Mouse (Mus musculus) c-Kit-positive CD71-positive TER-119-negative erythroid progenitor cells, embryonic 14.5 days (primary cell): ENCODE measurements around the gene Iqgap2.

Source experiments
- DNase-seq: peaks from one replicate; pipeline ENCODE4 v3.0.0-alpha.2; 2013; ENCODE audit warnings: low read depth

Gene Iqgap2

DNA sequence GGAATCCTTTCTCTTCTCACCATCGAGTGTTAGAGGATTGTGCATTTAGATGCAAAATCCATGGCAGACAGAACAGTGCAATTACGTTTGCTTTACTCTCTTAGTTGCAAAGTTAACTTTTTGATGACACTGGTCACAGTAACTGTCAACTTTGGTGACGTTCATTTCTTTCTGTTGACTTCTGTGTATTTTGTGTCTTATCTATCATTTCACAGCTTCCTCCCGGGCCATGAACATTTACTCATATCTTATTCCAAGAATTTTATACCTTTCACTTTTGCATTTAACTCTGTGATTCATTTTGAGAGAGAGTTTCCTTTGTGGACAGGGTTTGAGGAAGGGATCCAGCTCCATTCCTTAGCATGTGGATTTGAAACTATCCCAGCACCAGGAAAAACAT lies 238.0 kb downstream of the Iqgap2 start:
- peak; percentile 32 for DNase-seq

DNA sequence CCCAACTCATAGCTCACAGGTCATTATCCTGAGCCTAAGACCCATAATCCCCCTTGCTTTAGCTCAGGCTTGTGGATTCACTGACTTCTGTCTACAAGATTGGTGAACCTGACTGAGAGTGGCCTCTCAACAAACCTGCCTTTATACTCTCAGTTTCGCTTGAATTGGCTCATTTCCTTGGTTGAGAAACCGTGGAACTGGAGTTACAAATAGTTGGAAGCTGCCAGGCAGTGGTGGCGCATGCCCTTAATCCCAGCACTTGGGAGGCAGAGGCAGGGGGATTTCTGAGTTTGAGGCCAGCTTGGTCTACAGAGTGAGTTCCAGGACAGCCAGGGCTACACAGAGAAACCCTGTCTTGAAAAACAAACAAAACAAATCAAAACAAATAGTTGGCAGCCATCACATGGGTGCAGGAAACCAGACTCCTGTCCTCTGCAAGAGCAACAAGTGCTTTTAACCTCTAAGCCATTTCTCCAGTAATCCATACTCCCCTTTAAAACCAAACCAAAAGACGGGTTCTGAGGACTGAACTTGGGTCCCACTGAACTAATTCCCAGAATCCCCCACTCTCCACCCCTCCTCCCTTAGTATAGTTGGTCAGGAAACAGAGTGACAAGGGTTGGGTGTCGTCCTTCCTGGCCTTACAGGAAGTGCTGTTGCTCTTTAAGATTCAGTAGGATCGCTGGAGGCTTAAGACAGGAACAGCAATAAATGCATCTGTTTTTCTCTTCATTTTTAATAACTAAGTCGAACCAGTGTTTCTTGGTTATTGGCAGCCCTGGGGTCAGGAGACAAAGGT lies 239.7 kb downstream of the Iqgap2 start:
- DNase-seq, result no peak

DNA sequence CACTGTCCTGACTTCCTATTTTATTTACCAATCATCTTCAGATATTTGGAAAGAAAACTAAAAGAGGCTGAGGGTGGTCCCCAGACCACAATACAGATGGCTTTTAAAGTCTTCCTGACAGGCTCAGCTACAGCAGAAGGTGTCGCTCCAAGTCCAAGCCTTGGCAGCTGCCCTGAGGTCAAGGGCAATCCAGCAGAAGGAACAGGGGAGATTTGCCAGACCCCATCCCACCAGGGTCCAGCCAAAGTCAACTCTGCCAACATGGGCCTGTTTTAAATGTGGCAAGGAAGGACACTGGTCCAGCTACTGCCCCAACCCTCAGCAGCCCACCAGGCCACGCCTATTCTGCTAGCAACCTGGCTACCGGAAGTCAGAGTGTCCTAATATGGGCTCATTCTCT lies 241.8 kb downstream of the Iqgap2 start:
- DNase-seq, result no peak

DNA sequence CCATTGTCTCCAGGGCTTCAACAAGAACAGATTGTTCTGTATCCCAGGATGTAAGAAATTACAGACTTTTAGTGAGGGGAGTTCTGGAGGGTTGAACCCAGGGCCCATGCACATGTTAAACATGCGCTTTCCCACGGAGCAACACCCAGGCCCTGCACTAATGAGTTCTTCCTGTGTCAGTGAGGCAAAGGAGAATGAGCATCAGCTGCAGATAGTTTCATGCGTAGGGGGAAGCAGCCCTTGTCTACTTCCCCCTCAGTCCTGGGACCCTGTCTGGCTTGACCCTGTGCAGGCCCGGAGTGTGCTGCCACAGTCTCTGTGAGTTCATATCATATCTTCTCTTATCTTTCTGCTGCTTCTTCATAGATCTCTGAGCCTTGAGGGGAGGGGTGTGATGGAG lies 244.5 kb downstream of the Iqgap2 start:
- no peak for DNase-seq

DNA sequence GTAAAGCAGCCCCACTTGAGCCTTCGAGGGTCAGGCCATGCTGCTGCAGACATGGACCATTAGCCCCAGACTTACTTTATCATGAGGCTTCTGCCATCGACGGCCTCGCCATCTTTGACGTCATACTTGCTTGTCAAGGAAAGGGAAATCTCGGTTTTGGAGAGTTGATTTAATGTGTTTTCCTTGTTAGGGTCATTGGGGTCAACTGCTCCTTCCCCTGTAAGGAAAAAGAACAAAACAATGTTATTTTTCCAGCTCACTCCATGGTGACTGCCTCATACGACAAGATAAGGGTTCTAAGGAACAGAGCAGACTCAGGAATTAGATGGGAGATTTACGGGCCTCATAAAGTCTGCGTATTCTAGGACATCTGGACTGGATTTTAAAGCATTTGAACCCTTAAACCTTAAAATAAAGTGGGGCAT lies 245.0 kb downstream of the Iqgap2 start:
- DNase-seq, result no peak

DNA sequence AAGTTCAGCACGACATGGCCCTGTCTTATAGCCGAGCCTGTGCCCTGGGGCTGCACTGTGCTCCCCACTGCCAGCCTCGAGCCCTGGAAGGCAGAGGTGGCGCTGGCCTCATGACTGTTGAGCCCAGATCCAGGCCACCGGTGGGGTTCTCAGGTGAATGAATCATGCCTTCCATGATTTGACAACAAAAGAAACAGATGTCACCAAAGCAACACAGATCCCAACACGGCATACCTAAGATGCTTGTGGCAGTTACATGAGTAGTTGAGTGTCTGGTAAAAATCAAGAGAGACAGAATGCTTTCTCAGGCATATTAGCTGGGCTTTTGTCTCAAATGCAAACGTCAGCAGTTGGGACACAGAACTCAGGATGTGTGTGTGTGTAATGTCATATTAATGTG lies 248.0 kb downstream of the Iqgap2 start:
- DNase-seq, result no peak

DNA sequence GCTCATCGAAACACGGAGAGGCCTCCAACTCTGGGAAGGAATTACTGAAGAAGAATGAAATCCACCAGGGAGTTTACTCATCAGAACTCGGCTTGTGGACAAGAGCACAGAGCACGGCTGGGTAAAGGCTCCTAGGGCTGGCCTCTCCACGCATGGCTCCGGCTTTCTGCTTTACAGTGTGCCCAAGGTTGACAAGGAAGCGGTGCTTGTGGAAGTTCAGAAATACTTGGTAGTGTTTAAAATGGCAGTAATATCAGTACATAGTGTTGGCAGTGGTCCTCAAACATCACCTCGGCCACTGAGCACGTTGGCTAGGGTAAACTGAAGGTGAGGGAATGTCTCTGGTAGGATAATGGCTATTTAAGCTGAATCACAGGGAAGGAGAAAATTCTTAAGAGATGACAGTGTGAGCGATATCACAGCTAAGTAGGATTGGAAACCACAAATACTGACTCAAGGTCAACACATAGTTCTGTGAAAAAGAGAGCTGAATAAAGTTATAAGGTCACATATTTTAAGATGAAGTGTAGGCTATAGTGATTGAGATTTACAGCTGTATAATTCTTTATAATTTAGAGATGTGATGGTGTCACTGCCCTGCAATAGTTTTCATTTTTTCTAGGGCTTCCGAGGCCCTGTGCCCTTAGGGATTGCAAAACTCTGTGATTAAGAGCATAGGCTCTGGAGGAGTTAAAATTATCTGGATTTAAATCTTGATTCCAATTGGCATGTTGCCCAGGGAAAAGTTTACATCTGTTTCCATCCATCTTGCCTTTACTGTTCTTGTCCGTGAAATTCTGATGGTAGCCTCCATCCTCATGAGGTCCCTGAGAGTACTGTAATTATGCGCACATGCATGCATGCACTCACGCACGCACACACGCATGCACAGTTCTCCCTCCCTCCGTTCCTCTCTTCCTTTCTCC lies 250.4 kb downstream of the Iqgap2 start:
- no peak for DNase-seq

DNA sequence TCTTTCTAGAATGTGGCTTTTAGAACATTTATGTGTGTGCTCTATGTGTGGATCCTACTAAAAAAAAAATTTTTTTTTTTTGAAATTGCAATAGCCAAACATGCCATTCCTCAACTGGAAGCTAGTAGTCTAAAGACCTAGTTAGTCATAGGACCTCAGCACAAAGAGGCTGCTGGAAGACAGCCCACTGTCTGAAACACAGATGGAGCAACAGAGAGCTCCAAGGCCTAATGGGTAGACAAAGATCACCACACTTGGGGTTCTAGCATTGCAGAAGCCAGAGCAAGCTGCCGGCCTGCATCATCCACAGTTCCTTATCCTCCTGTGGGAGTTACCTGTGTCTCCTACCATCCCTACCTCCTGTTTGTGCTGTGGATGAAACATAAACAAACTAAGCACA lies 251.3 kb downstream of the Iqgap2 start:
- DNase-seq, result no peak

DNA sequence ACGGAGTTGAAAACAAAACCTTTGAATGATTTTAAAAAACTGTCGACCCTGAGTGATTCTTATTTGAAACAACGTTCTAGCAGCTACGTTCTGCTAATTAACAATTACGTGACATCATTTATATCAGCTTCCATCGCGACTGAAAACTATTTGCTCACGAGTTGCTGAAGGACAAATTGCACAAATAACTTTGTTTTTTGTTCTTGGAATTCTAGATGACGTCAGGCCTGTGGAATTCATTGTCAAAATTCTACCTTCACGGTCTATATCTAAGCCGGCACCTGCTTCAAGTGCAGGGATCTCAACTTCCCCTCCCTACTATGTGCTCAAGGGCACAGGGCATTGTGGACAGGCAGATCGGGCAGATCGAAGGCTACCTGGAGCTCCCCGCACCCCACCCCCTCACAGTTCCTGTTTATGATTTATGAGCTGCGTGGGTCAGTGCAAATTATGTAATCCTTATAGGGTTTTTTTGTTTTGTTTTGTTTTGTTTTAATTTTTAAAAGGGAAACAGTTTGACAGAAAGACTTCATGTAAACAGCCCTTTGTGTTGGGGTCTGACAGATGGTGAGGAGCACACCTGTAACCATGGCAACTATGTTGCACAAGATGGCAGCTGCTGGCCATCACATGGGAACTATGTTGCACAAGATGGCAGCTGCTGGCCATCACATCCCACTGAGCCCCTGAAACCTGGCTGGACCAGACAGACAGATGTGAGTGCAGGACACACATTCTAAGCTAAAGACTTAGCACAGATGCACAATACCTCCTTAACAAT lies 252.2 kb downstream of the Iqgap2 start:
- DNase-seq, result no peak

DNA sequence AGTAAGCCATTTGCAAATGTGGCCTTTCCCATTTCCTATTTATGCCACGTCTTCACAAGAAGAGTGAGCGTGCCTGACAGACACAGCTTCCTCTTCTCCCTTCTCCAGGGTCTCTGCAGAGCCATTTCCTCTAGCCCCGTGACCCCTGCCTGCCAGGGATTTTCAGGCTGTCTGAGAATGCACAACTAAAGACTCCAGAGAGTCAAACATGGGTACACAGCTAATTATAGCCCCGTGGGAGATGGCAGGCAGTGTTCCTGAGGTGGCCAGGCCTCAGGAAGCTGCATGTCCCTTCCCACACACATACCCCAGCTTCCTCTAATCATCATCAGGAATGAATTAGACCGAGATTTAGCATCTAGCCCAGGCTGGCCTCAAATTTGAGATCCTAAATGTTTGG lies 252.8 kb downstream of the Iqgap2 start:
- no peak for DNase-seq

DNA sequence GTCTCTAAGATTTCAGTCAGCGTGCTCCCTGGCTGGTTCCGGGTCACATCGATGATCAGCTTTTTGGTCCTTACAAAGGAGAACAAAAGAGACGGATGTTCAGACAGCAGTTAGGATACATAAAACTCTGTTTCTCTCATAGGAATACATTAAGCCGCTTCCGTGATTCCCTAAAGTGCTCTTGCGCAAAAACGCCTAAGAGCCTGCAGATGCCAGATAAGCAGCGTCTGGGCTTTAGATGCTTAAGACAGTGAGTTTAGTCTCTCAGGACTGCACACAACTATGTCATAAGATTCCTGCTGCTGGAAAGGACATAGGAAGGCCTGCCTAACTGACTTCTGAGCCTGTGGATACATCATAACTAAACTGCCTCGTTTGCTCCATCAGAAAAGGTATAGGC lies 254.0 kb downstream of the Iqgap2 start:
- no peak for DNase-seq

DNA sequence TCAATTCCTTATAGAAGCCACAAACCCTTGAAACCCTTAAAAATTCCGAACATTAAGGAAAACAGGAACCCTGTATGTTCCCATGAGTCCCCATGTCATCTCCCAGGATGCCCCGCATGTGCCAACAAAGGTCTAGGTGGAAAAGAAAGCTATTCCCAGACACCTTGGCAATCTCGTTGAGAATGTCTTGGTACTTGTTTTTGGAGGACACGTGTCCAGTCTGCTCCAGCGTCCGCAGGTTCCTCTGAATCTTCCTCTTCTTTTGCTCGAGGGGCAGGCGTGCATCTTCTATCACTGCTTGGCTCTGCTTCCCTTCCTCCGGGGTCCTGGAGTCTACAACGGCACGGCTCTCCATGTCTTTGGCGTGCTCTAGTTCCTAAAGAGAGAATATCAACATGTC lies 256.4 kb downstream of the Iqgap2 start:
- DNase-seq, result no peak

DNA sequence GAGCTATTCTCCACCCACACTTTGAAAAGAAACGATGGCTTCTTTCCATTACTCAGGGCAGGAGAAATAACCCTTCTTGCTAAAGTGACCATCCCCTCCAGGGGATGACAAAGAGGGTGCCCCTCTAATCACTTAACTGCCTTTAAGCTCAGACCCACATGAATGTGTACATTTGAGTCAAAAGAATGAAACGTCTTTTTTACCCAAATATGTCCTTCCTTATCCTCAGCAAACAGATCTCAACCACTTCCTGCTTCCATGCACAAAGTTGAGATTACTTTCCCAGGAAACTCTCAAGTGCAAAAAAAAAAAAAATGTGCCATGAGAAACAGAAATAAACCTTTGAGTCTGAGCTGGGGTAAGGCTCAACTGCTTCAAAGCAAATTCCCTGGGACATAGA lies 257.3 kb downstream of the Iqgap2 start:
- no peak for DNase-seq

DNA sequence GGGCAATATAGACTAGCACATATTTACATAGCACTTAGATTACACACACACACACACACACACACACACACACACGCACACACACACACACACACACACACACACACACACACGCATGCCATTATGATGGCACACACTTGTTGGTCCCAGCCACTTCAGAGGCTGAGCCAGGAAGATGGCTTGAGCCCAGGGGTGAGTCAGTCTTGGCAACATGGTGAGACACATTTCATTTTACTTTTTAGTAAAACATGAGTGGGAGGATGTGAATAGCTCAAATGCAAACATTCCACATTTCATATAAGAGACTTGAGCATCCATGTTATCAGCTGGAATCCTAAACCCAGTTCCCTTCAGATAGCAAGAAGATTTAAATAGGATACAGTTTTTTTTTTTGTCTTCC lies 258.3 kb downstream of the Iqgap2 start:
- no peak for DNase-seq

DNA sequence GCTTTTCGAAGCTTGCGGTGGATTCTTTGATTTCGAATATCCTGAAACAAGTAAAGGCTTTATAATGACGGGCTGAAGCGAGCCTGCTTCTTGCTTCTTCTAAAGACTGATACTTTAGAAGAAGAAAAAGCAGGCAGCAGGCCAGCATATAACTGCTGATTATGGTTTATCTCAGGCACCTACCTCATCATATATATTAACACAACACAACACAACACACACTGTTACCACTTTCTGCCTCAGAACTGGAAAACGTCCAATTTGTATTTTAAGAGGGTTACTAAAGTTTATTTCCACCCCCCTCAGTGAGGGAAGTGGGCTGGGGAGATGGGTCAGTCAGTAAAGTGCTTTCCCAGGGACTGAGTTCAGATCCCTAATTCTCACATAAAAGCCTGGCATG lies 259.6 kb downstream of the Iqgap2 start:
- DNase-seq, result no peak

DNA sequence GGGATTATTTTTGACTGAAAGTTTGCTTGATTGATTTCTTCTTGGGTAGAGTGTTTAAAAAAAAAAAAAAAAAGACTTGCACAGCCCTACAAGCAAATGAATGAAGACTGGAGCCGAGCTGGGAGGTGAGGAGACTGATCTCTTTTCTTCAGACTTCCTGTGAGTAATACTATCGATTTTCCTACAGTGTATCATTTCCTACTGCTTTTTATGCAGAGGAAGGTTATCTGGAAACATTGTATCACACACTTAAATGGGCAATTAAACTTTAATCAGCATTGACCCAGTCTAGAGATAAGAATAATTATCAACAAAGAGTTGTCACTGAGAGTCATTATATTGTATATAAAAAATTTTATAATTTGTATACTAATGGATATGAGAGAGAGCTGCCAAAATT lies 261.0 kb downstream of the Iqgap2 start:
- no peak for DNase-seq

DNA sequence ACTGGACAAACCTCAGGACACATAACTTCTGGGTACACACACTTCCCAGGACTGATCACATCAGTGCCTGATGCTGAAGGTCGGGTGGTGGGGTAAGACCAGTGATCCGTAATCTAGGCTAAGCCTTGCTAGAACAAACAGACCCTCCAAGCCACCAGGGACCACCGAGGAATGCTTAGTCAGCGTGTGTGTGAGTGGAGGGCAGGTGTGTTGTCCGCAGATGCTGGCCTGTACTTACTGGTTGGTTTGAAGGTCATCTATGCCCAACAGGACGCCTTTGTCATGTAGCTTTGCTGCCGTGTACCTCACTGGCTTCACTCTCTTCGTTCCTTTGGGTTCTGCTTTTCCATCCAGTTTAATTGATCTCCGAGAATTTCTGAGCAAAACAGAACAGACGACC lies 262.0 kb downstream of the Iqgap2 start:
- no peak for DNase-seq

DNA sequence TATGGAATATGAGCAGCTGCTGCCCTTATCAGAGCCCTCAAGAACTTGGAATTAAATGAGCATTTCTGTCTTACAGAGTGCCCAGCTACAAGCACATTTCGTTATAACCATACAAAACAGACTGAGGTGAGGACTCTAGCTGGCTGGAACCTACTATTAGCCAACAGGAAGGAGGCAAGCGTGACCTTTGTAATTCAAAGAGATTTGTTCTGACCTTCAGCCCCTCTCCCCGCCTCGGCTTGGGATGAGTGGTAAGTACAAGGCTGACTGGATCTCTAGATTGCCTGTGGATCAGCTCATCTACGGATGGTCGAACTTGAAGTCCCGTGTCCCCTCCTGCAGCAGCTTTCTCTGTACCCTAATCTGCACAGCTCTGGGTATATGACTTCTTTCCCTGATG lies 265.0 kb downstream of the Iqgap2 start:
- no peak for DNase-seq

DNA sequence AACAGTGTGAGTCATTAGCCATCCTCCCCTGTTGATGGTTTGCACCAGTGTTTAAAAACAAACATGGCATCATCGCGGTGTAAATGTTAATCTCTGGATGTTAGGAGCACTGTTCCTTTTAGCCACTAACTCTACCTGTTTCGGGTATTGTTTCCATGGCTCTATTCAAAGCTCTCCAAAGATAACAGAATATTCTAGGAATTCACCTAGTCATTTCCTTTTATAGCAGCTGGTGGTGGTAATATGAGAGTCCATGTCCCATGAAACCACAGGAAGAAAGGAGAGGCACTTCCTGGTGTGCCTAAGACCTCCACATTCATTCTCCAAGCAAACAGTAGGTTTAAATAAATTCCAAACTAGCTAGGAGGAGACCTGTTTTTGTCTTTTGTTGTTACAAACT lies 268.7 kb downstream of the Iqgap2 start:
- DNase-seq, result no peak

DNA sequence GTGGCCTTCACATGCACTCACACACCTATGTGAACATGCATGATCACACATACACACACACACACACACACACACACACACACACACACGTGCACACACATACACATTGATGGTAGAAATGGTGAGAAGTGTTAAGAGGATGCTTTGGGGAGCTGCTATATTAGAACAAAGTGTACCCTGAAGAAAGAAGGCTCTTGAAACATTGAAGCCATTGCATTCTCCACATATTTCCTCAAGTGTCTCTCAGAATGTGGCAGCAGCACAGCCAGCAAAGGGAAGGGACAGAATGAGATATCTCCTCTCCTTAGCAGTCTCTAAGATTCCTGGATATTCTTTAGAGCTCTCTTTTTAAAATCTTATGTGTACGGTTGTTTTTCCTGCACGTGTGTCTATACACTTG lies 270.2 kb downstream of the Iqgap2 start:
- DNase-seq, result no peak

DNA sequence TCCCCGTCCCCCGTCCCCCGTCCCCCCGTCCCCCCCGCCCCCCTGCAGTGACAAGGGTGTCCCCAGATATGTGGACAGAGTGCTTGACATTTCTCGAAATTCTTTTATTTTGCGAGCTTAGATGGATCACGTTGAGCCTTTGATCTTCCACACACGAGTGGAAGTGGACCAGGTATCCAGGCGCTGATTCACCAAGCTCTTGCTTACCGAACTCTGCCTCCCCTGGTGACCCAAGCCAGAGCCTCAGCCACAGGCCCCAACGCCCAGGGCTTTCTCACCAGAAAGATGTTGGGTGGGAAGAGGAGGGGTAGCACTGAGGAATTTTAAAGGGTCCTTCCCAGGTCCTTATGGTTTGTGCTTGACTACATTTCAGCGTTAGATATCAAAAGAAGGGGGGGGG lies 272.9 kb downstream of the Iqgap2 start:
- no peak for DNase-seq

DNA sequence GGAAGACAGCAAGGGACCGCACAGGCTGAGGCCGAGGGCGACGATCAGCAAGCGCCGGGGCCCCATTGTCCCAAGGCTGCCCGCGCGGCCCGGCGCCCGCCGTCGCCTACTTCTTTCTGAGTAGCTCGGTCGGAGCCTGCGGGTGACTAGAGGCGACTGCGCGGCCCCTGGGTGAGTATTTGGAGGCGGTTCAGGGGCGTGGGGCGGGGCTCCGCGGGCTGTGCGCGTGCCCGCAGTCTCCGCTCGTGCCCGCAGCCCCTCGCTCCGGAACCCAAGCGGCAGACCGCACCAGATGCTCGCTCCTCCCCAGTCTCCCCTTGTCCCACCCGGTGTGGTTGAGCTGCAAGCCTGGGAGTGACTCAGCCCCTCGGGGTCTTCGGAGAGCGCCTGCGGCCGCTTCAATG lies 273.4 kb downstream of the Iqgap2 start, which contains the start of gene F2r:
F2r (minus strand) TSS at position 179 of the 404 bp plus-strand sequence.
- peak; percentile 66 for DNase-seq
